Mouse (Mus musculus) liver, embryonic 14 days (tissue): ENCODE results near the gene Zfp746. TPM values are rescaled to one million over a fixed set of nuclear protein-coding genes. Genes with fewer than 3 reads are reported as not detected.

Source experiments
- polyA plus RNA-seq: library from polyadenylated mRNA; depleted of rRNA; stranded (reverse); fragments of >200 nt; gene quantifications from 2 replicates; pipeline ENCODE4 v1.2.3, GENCODE M21; 2012; rRNA removed

Gene Zfp746
- polyA plus RNA-seq = 4.8 and 5.1 TPM in 2 replicates

GRCm38 (mm10) chr6:48086471-48086878 lies at the start of gene Zfp746:
Gene Zfp746, minus strand, starts transcription at chr6:48086593.

DNA sequence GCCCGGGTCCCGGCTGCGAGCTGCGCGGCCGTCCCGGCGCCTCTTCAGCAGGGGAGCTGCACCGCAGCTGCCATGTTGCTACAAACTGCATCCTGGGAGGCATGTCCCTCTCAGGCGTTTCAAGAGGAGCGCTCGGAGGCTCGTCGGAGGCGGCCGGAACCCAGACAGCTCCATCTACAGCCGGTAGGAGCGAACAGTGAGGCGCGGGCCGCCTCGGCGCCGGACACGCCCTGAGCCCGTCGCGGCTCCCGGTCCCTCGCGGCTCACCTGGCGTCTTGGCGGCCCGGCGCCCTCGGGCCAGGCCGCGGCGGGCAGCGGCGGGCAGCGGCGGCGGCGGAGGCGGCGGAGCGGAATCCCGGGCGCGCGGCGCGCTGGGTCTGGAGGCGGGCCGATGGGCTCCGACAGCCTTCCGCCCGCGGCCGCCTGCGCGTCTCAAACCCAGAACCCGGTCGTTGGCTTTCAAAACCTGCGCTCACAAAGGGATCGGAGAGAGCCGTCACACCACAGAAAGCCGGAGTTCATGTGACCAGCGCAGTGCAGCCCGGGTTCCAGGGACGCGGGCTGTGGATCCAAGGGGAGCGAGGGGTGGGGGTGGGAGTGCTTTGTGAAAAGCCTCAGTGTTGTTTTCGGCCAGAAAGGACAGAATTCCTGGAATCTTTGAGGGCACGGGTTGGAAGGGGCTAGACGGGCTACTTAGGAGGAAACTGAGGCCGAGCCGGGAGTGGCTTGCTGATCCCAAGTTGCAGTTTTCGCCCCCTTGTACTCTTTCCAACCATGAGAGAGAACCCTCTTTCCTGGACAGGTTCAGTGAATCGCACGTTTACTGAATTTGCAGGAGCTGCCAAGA lies 37.7 kb downstream of the Zfp746 start, which contains the start of gene Zfp777:
Gene Zfp777 (minus strand): TSS at position 486 of the 847 bp plus-strand sequence.

Other genes starting within 250 kb of the Zfp746 start
- gene Zfp282, start 209.4 kb downstream of the Zfp746 start, polyA plus RNA-seq = 2.3 TPM in 2 replicates
- gene Zfp212, start 166.1 kb downstream of the Zfp746 start, polyA plus RNA-seq = 4.3 and 5.1 TPM in 2 replicates
- gene Zfp956, start 133.2 kb downstream of the Zfp746 start, polyA plus RNA-seq = 3.9 and 4.2 TPM in 2 replicates
- 3.0 and 3.8 TPM in 2 replicates for gene Zfp777, start 37.7 kb downstream of the Zfp746 start, polyA plus RNA-seq